Mouse (Mus musculus) cerebellum, adult 2 months (tissue): ENCODE data around the gene Mroh3.

Experiments
- CTCF ChIP-seq: fragments of 200-500 bp; IDR thresholded peaks from 2 replicates; pipeline ENCODE4 v1.5.1; 2011; ENCODE audit warnings: low read depth, mild to moderate bottlenecking, control low read depth, low read length, moderate library complexity, borderline replicate concordance; ENCODE audit not compliant: insufficient read depth
- POLR2A ChIP-seq: fragments of 200-500 bp; IDR thresholded peaks from 2 replicates; pipeline ENCODE4 v1.6.1; 2011; ENCODE audit warnings: low read length, control low read depth, borderline replicate concordance; ENCODE audit not compliant: insufficient read depth

GRCm38 (mm10) chr1:136230201-136230600 is 17.6 kb upstream of the Mroh3 start:
- no peak for TF ChIP-seq CTCF
- TF ChIP-seq POLR2A = no peak
